Comparison of ENCODE assay signal across 16 mouse cellular contexts in genomic region chr6:86637171-86637835, GRCm38 (mm10). TPM values are rescaled to one million over a fixed set of nuclear protein-coding genes. Genes with fewer than 3 reads are reported as not detected.
DNase-seq lines count a peak whose midpoint lies in the region; ATAC-seq and TF ChIP-seq lines count a peak whose summit lies in the region.
"Had no signal": no experiment of that assay in that cellular context is flagged by ENCODE, and none has a peak within 500 bp of the region (broad histone marks: within the 10 kb centered on the region; RNA-seq: fewer than 3 reads in every experiment).

No protein-coding gene starts in this region.

- H3K27me3 ChIP-seq in spleen, adult 2 months (ENCODE audit: control insufficient read depth, insufficient read depth, low read length): no peaks in the 10 kb centered on the region
- H3K27me3 ChIP-seq in embryonic facial prominence, embryonic 13.5 days: no peaks in the 10 kb centered on the region
- H3K27me3 ChIP-seq in hindbrain, postnatal 0 days (ENCODE audit: insufficient read depth, low read length): no peaks in the 10 kb centered on the region

- H3K36me3 ChIP-seq in spleen, adult 2 months (ENCODE audit: control insufficient read depth, insufficient read depth, low read length): no peaks in the 10 kb centered on the region
- no peaks in the 10 kb centered on the region for H3K36me3 ChIP-seq in embryonic facial prominence, embryonic 13.5 days
- no peaks in the 10 kb centered on the region for H3K36me3 ChIP-seq in hindbrain, postnatal 0 days (ENCODE audit: insufficient read depth, low read length)

- H3K9ac ChIP-seq in embryonic facial prominence, embryonic 13.5 days: no peak overlapping the region
- H3K9ac ChIP-seq in hindbrain, postnatal 0 days (replicated peaks; ENCODE audit: low read length): no peak overlapping the region
- H3K9ac ChIP-seq: hindbrain, embryonic 14.5 days had no signal

- peak overlapping the region; percentile 32 for H3K27ac ChIP-seq in spleen, adult 2 months (ENCODE audit: insufficient read depth, low read length)
- peak overlapping the region; percentile 80 for H3K27ac ChIP-seq in embryonic facial prominence, embryonic 13.5 days
- no peak overlapping the region for H3K27ac ChIP-seq in hindbrain, postnatal 0 days
- H3K27ac ChIP-seq: hindbrain, embryonic 14.5 days had no signal

- H3K4me3 ChIP-seq in spleen, adult 2 months (ENCODE audit: extremely low read depth, insufficient read depth, insufficient read length): no peak overlapping the region
- H3K4me3 ChIP-seq in embryonic facial prominence, embryonic 13.5 days: no peak overlapping the region
- H3K4me3 ChIP-seq in hindbrain, postnatal 0 days (ENCODE audit: low read length): no peak overlapping the region

- no peak for ATAC-seq in embryonic facial prominence, embryonic 13.5 days (ENCODE audit: insufficient number of reproducible peaks, insufficient read depth, low FRiP score, low TSS enrichment, low read depth)
- no peak for ATAC-seq in hindbrain, postnatal 0 days

- no peak for TF ChIP-seq CTCF in spleen, adult 2 months (IDR thresholded peaks at IDR 0.05; ENCODE audit: extremely low read depth, insufficient read depth, insufficient read length, insufficient replicate concordance)
- no peak for TF ChIP-seq CTCF in hindbrain, postnatal 0 days (IDR thresholded peaks at IDR 0.05; ENCODE audit: low read depth)

- DNase-seq in spleen, adult 2 months (ENCODE audit: low read depth in 1 of 2, low spot score in 2 of 2): no peak
- DNase-seq in spleen, postnatal 14 days (ENCODE audit: low spot score in 2 of 2): no peak
- DNase-seq in liver: peak; percentile 77
- DNase-seq in spleen, postnatal 36 days (ENCODE audit: low spot score in 2 of 2): peak; percentile 29 to 66
- no peak for DNase-seq in layer of hippocampus, adult 9-10 months (ENCODE audit: low spot score)
- no peak for DNase-seq in hindbrain, postnatal 0 days (ENCODE audit: low spot score)
- no peak for DNase-seq in lung, postnatal 36 days
- DNase-seq: cerebellum, adult 9-11 months; layer of hippocampus, postnatal 36 days; right cerebral cortex, postnatal 14 days; thymus, adult 18-20 months had no signal

- no peak for TF ChIP-seq POLR2A in spleen, adult 2 months (IDR thresholded peaks at IDR 0.05; ENCODE audit: low read depth, low read length)

- no peak overlapping the region for H3K4me2 ChIP-seq in embryonic facial prominence, embryonic 13.5 days
- no peak overlapping the region for H3K4me2 ChIP-seq in hindbrain, postnatal 0 days (ENCODE audit: low read depth, low read length)
- H3K4me2 ChIP-seq: hindbrain, embryonic 14.5 days had no signal

- no peaks in the 10 kb centered on the region for H3K4me1 ChIP-seq in spleen, adult 2 months (ENCODE audit: control insufficient read depth, insufficient read depth, insufficient read length)
- H3K4me1 ChIP-seq in embryonic facial prominence, embryonic 13.5 days: peaks cover 9% of the 10 kb centered on the region; the same call in 1 of the 2 replicates
- no peaks in the 10 kb centered on the region for H3K4me1 ChIP-seq in hindbrain, postnatal 0 days (ENCODE audit: insufficient read depth, low read length)

- H3K9me3 ChIP-seq in embryonic facial prominence, embryonic 13.5 days: no peaks in the 10 kb centered on the region
- H3K9me3 ChIP-seq in hindbrain, postnatal 0 days (ENCODE audit: low read length): no peaks in the 10 kb centered on the region

- WGBS in spleen, adult 2 months: 66% methylated on average over 4 of the region's 4 CpGs
- 57% methylated on average over 4 of the region's 4 CpGs for WGBS in embryonic facial prominence, embryonic 13.5 days
- WGBS in hindbrain, postnatal 0 days: 64% methylated on average over 4 of the region's 4 CpGs

RNA-seq across cellular contexts. Expression of gene Asprv1, which starts 9.3 kb away (rescaled TPM):
- 2.5 and 3.2 TPM in 2 replicates for polyA plus RNA-seq in spleen, adult 2 months (2012; rRNA removed)
- 12.1 and 13.4 TPM in 2 replicates for polyA plus RNA-seq in embryonic facial prominence, embryonic 13.5 days (2015; fragmentation: Nextera tagmentation; extraction: Ambion mirVana)
- total RNA-seq in hindbrain, postnatal 0 days (2014; rRNA removed): 0.22 and 0.73 TPM in 2 replicates
- polyA plus RNA-seq in hindbrain, postnatal 0 days (2015; fragmentation: Nextera tagmentation; extraction: Ambion mirVana): 0.99 and 1.0 TPM in 2 replicates
- total RNA-seq: CH12.LX; gastrocnemius, adult 18-20 months; monocyte, adult 5-6 weeks had no signal

RNA-seq across cellular contexts. Expression of gene Mxd1, which starts 31.7 kb away (rescaled TPM):
- 21.6 and 24.0 TPM in 2 replicates for polyA plus RNA-seq in spleen, adult 2 months (2012; rRNA removed)
- 12.8 and 14.9 TPM in 2 replicates for polyA plus RNA-seq in embryonic facial prominence, embryonic 13.5 days (2015; fragmentation: Nextera tagmentation; extraction: Ambion mirVana)
- 12.2 and 12.8 TPM in 2 replicates for total RNA-seq in hindbrain, postnatal 0 days (2014; rRNA removed)
- 12.0 TPM in 2 replicates for polyA plus RNA-seq in hindbrain, postnatal 0 days (2015; fragmentation: Nextera tagmentation; extraction: Ambion mirVana)

RNA-seq across cellular contexts. Expression of gene Snrnp27, which starts 47.0 kb away (rescaled TPM):
- polyA plus RNA-seq in spleen, adult 2 months (2012; rRNA removed): 4.4 and 4.5 TPM in 2 replicates
- polyA plus RNA-seq in embryonic facial prominence, embryonic 13.5 days (2015; fragmentation: Nextera tagmentation; extraction: Ambion mirVana): 137 and 148 TPM in 2 replicates
- total RNA-seq in hindbrain, postnatal 0 days (2014; rRNA removed): 12.7 and 21.6 TPM in 2 replicates
- 107 and 114 TPM in 2 replicates for polyA plus RNA-seq in hindbrain, postnatal 0 days (2015; fragmentation: Nextera tagmentation; extraction: Ambion mirVana)

Comparison
In these comparisons a context has a peak if more than half of its experiments do, and no peak if none do; other contexts are left out.
1. DNase-seq: peak in liver (single experiment) and spleen, postnatal 36 days (2 of 2); none in spleen, adult 2 months (0 of 2), spleen, postnatal 14 days (0 of 2), layer of hippocampus, adult 9-10 months (single experiment), hindbrain, postnatal 0 days (single experiment) and lung, postnatal 36 days (single experiment).
2. RNA of gene Snrnp27, which starts 47.0 kb away (polyA plus RNA-seq): 137 to 148 TPM in embryonic facial prominence, embryonic 13.5 days and 107 to 114 TPM in hindbrain, postnatal 0 days; 4.4 to 4.5 TPM in spleen, adult 2 months; every median in the first group is over 10 times any median in the second.